Mouse (Mus musculus): Measurements from ENCODE around the gene Shcbp1l.

- TF ChIP-seq CTCF (IDR thresholded peaks at IDR 0.05; ENCODE audit: insufficient read depth, low read length) = no peak
- no peak for TF ChIP-seq POLR2A (IDR thresholded peaks at IDR 0.05; ENCODE audit: borderline replicate concordance, extremely low read depth, low read depth, low read length)
These were observed 21.3 kb downstream of the Shcbp1l start for GRCm38 (mm10) chr1:153446120-153446831.

Measured in lung, adult 2 months (tissue).